Mouse (Mus musculus) monocyte, adult 2 months (primary cell): ENCODE measurements around the gene Meis1.

Source experiments
- DNase-seq, 2 experiments: peaks; one replicate each; pipeline ENCODE4 v3.0.0; 2022; ENCODE audit warnings: low spot score in 2 of 2, low read depth in 1 of 2

The Meis1 gene

DNA sequence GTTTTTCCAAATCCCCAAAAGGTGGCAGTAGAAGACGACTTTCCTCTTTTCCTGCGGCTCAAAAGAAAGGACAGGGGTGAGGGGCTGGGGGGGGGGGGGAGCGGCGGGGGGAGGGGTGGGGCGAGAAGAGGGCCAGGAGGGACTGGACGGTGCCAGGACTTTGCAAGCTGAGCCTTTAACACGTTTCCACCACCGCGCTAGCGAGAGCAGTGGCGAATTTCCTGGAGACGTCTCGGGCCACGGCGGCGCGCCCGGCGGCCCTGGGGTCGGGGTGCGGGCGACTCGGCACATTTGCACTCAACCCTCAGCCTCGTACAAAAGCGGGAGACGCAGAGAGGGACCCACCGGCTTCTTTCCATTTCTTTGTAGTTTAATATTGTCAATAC is 141.2 kb downstream of the Meis1 start:
- DNase-seq = no peak

DNA sequence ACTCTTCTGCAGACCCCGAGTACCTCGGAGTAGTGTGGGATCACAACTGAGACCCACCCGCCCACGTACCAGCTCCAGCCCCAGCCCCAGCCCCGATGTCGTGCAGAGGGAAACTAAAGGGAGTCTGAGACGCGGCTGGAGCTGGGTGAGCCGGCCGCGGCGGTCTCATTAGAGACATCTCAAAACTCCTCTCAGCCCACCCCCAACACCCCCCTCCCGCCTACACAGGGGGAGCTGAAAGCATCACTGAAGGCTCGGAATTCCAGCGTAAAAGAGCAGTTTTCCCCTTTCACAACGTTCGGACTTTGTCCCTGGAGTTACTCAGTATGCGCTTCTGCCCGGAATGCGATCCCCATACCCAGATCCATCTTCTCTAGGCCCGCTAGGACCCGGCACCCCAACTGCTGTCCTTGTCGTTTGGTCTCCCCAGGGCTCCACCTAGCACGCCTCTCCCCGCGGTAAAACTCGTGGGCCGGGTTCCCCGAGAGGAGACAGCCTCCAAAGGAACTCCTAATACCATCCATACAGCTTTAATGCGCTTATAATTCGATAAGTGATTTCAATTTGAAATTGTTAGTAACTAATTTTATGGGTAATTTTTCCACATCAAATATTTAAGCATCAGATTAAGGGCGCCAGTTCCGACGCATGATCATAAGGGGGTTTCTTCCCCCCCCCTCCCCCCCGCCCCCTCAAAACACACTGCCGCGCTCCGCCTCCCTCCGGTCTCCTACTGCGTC is 141.7 kb downstream of the Meis1 start:
- no peak for DNase-seq

DNA sequence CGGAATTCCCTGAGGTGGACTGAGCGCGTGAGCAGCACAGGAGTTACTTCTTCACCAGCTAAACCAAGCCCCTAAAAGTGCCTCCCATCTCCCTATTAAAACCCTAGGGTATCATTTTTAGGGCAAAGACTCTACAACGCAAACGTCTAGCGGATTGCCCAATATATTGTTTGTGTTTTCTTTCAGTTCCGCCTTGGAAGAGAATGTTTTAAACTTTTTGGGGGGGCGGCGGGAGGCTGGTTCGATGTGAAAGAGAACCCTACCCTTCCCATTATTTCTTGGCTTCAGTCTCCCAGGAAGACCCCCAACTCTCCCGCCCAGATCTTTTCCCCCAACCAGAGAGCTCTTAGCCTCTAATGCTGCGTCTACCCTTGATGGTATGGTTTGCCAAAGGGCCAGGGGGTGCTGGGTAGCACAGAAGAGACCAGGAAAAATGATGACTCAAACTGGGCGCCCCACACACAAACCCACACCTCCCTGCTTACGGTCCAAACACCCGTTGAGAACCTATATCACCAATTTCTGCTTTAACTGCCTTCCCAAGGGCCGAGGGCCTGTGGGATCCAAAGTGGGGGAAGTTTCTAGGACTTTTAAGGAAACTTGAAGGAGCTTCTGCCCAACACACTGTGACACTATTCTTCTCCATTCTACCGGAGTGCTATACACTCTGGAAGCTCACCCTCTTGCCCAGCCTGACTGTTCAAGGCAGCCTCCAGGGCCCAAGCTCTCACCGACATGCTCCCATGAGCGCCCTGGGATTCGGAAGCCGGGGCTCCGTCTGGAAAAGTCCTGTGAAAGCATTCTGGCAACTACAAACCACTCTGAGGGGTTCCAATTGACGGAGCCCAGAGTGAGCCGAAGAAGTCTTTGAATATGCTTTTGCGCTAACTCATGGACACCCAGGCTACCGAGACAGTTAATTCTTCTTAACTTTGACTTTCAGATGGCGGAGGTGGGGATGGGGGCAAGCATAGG is 142.6 kb downstream of the Meis1 start:
- no peak for DNase-seq

DNA sequence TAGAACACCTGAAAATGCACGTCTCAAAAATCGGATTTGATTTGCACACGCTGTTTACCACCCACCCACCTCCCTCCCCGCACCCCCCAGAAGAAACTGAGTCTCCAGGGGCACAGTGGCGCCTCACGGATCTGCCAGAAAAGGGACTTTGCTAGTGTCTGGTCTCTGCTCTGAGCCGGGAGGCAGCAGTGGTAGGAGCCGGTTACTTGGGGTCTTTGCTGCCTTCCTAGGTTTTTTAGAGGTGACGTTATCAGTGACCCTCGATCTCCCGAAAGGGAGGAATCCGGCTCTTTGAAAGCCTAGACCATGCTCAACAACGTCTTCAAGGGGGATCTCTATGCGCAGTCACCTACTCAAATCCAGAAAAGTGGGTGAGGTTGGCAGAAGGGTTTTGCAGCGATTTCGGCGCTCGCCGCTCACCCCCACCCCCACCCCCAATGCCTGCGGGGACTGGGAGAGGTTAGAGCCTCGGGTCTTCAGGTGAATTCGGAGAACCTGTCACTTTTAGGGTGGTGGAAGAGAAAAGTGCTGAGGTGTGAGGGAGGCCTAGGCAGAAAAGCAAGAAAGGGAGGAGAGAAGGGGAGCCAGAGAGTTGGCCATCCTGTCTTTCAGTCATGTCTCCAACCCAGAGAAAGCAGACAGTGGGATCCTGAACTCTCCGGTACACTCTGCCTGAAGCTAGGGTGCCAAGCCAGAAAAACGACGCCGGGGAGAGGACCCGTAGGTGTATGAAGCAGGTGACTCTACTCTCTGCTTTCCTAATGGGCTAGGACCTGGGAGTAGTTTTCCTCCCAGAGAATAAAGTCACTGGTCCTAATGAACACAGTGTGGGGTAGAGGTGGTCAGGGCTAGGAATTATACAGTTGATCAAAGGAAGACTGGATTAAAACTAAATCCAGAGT is 143.5 kb downstream of the Meis1 start:
- DNase-seq = no peak

DNA sequence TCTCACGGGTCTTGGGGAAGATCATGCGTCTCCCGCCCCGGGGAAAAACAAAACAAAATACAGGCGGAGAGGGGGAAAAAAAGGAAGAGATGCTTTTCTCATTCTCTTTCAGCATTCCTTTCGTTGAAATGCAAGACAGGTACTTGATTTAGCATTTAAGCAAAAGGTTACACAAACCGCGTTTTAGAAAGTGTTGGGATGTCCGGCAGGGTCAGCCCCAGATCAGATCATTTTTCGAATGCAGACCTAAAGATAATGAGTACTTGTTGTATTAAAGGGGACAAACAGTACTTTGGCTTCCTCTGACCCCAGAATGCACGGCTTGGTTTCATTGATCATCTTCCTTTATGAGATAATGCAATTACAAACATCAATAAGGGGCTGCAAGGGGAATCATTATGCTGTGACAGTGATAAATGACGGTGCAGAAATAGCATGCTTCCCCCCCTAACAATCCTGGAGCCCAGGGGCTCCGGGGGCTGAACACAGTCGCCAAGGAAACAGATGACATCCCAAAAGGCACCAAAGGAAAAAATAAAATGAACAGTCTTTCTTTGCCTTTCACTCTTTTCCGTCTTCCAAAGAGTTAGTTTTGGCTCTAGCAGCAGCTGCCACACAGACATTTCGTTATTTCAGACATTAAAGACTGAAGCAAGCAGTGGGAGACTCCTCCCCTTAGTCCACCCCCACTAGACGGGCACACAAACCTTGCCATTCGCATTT is 144.3 kb downstream of the Meis1 start:
- DNase-seq = no peak

DNA sequence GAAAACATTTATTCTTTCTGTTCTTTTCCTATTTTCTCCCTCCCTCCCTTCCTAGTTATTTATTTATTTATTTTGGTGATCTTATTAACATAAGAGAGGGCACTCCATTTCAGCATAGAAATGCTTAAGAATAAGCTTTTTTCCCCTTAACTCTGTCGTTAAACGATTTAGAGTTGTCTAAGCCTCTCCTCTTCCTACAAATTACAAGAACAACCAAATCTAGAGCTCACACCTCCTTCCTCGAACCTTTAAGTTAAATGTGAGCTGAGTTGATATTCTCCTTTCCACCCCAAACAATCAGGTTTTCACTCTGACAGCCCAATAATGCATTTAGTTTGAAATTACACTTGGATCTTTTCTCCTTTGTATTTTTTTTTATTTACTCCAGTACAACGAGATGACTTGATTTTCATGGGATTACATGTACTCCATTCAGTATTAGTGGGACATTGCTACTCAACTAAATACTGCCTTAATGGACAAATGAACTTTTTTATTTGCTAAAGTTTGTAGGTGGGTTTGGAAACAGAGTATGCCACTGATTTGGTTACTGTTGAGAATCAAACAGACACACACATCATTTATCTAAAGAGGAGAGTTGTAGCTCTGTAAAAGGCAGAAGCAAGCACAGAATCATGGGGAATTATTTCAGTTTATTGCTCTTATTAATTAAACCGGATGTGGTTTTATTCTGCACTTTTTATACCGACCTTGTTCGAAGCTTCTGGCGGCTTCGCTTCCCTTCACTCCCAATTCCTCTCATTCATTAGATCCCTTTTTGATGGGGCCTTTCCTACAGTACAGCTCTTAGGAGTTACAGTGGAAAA is 145.1 kb downstream of the Meis1 start:
- DNase-seq = no peak

DNA sequence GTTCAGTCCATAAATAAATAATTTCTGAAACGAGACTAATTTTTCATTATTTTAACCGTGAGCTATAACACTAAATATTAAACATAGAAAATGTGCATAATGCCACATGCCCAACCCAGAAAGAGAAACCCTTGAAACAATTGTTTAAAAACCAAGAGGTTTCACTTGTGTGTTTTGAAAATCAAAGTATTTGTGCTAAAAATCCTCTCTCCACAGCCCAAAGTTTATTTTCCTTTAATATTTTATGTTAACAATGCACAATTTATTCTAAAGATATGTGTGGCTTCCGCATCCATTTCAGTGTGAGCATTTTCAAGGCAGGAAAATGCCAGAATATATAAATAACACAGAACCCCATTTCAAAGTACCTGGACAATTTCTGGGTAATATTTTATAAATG is 146.0 kb downstream of the Meis1 start:
- DNase-seq = no peak

DNA sequence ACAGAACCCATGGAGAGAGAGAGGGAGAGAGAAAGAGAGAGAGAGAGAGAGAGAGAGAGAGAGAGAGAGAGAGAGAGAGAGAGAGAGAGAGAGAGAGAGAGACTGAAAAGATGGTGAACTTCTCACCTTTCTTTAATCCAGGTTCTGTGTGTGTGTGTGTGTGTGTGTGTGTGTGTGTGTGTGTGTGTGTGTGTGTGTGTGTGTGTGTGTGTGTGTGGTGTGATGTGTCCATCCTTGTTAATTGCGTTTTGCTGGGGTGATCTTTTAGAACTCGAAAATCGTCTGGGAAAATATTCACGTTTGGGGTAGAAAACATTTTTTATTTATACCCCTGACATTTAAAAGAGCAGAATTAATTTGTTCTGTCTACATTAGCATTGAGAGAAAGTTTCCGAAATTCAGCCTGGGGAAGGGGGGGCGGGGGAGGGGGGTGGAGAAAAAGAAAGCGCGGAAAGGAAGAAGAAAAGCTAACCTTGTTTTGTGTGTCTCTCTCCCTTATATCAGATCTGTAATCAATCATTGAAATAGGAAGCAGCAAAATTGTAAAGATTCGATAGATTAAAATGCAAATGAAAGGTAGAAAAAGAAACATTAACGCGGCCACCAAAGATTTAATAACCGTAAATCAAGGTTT is 146.6 kb downstream of the Meis1 start:
- no peak for DNase-seq

DNA sequence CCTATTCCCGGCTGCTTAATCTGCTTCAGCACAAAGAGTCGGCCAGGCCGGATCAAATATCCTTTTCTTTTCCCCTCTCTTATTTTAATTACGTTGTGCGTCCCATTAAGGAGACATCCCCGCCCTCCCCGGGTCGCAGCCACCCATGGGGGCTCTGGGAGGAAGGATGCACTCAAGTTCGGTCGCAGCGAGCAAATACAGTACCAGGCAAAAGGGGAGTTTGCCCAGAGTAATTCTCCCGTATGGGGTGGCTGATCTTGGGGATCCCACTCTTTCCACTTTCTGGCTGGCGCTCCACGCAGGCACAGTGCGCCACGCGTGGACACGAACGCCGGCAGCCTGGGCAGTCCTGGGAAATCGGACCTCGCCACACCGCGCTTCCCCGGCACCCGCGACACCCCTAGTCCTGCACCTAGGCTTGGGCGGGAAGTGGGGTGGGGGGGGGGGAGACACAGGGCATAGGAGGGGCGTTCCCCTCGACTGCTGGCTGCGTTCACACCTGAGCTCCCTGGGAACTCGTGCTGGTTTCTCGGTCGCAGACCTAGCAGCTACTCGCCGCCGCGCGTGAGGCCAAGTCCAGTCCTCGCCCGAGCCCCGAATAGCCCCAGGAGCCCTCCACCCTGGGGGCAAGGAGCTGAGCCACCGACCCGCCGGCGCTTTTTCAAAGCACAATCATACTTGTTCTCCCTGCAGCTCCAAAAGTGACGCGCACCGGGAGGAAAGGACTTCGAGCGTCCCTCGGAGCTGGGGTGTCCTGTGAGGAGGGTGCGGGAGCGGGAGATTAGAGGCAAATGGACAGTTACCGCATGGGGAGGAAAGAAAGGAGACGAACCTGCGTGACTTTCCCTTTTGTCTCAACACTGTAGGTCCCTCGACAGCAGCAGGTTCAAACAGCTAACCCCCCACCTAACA is 147.4 kb downstream of the Meis1 start:
- DNase-seq = no peak

DNA sequence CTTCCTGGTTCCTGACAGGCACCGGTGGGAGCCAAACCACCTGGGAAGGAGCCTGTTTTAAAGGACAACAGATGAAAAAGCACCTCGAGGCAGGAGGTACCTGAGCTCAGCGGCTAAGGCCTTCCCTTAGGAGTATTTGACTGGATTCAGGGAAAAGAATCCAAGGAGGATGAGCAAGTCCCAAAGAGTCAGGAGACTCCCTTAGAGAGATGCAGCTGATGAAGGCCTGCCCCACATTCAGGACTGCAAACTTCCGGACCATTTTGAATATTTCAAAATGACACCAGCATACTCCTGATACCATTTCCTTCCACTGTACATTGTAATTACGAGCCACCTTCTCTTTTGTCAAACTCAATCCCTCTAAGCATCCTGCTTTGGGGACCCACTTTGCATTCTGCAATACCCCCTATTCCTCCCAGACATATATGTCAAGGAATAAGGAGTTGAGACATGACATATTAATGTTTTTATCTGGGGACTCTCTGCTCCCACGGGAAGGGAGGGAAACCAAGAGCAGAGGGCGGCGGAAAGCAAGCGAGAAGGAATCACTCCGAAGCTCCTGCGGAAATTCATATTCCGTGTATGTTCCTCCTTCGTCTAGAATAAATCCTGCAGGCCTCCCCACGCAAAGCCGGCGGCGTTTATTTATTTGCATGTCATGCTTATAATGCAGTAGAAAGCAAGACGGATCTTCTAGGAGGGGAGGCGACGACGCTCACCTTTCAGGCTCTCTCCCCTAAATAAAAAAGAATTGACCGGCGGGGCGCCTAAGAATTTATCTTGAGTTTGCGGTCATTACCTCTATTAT is 148.5 kb downstream of the Meis1 start:
- DNase-seq = no peak

DNA sequence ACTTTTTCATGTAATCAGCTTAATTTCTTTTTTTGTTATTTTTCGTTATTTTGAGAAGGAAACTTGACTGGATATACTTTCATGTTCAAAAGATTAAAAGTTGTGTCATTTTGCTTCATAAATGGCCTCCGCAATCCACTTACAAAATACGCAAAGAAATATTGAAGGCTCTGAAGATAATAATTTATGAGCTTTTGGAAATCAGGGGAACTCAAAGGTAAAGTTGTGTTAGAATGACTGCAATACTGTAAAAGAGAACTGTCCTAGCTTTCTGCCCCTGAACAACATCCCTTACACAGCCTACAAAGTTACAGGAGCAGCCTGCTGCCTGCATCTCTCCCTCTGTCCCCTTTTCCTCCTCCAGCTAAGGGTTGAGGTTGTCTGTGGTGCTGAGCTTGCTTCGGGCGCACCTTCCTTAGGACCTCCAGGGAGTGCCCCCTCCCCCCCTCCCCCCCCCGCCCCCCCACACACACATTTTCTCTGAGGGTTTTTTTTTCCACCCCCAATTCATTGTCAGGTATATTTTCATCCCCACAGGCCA is 149.3 kb downstream of the Meis1 start:
- no peak for DNase-seq

DNA sequence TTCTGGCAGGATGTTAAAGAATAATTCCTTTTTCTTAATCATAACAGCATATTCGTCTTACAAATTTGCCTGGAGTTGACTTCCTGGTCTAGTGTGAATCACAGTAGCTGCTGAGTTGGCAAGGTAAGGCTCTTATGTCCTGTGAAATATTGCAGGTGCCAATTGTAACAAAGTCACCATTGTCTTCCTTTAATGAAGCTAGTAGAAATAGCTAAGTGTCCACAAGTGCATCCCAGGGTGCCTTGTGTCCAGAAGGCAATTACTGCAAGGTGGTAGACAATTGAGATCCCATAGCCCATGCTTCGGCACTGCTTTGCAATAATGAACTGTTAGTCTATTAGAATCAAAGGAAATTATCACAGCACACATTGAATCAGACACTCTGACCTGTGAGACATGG is 151.1 kb downstream of the Meis1 start:
- DNase-seq = no peak

DNA sequence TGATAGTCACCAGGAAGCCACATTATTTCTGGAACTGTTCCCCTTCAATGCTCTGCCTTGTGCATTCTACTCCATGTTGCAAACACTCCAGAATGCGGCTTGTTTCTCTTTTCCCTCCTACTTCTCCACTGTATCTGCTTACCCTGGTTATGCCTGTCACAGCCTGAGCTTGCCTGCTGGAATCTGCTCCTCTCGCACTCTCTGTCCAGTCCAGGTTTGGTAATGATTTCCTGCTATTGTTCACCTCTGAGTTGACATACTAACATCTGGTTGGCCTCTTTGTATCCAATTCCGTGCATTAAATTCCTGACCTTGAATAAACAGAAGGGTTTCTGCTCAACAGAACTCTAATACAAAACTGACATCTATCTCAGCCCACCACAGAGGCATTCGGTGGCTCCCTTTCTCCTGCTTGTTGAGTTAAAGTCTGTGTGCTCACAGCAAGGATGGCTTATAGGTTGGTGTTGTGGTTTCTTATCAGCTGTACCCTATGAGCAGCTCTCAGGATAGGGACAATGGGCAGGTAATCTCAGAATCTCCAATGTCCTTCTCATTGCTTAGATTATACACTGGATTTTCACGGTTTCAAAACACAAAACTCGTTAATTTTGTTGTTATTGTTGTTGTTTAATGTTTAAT is 152.5 kb downstream of the Meis1 start:
- DNase-seq = no peak

DNA sequence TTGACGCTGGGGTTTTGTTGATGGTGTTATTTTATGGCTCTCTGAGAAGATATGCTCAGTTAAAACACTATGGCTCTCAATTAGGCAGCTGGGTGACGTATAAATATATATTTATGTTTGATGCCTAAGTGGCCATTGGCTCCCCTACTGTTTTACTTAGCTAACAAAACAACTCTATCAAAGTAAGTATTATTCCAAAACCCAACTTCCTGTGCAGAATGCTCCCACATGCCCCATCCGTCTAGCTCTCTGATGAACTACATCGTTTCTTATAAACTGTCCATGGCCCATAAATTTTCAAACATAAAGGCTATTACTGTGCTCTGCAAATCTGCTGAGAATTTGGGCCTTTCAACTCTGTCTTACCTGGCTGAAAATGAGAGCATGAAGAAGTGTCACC is 168.0 kb downstream of the Meis1 start:
- DNase-seq = no peak

DNA sequence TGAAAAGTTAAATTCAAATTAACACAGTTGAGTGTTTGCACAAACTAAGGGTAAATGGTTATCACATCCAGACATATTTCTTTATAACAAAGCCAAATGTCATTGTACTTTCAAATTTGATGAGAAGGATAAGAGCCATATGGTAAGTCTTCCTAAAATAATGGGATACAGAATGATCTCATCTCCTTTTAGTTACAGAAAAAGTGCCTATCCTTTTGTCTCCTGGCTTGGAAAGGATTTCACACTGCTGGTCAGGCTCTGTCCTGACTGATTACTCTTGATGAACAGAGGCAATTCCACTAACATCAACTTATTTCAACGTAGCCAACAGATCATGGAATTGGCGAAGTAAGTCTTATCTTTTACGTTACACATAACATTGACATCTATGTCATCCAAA is 171.1 kb downstream of the Meis1 start:
- no peak for DNase-seq

DNA sequence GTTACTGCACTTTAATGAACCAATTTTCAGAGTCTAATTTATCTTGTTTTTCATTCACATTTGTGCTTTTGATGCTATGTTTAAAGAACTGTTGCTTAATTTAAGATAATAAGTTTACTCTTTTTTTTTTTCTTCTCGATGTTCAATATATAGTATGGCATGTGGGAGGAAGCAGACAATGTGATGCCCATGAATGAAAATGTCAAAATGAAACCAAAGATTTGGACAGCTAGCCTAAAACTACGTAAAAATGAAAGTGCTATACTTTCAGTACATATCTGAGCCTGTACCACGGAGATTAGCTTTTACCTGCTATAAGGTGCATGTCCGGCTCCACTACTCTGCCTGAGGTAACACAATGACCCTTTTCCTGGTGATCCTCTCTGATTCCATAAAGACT is 172.3 kb downstream of the Meis1 start:
- DNase-seq = no peak

DNA sequence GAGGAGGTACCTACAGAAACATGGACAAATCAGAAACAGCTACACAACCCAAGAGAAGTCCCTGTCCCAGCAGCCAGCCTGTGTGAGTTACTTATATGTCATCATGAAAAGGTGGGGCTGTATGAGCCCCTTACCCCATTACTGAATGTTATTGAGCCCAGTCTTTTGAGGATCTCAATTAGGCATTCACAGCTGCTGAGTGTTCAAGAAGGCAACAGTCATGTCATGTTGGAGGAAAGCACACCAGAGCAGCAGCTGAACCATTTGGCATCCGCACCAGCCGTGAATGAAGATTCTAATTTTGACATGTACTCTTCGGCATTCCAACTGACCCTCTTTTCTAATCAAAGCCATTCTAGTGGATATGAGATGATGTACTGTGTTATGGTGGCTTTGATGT is 172.9 kb downstream of the Meis1 start:
- no peak for DNase-seq
